Mouse (Mus musculus) erythroblast, embryonic 14.5 days (primary cell): ENCODE results near the gene Mutyh. TPM values are rescaled to one million over a fixed set of nuclear protein-coding genes. Genes with fewer than 3 reads are reported as not detected.
"Not testable (repeated sequence)": the region's sequence is repeated elsewhere in the genome, so short reads cannot be mapped to it uniquely, and the experiment has no call there.

Experiments used
- H3K27me3 ChIP-seq: 2 replicates; pipeline ENCODE4 v1.6.1; 2012; ENCODE audit warnings: inconsistent platforms; ENCODE audit not compliant: control insufficient read depth
- H3K36me3 ChIP-seq: 2 replicates; pipeline ENCODE4 v1.6.1; 2012; ENCODE audit warnings: mild to moderate bottlenecking, inconsistent platforms; ENCODE audit not compliant: control insufficient read depth
- H3K4me1 ChIP-seq: 2 replicates; pipeline ENCODE4 v1.6.1; 2012; ENCODE audit warnings: inconsistent platforms; ENCODE audit not compliant: control insufficient read depth
- H3K4me3 ChIP-seq: replicated peaks from 2 replicates; pipeline ENCODE3; 2012; ENCODE audit warnings: moderate library complexity, mild to moderate bottlenecking, inconsistent platforms
- H3K9me3 ChIP-seq: 2 replicates; pipeline ENCODE4 v1.6.1; 2012; ENCODE audit warnings: low read length, inconsistent platforms, mixed read lengths; ENCODE audit not compliant: control insufficient read depth
- GATA1 ChIP-seq: IDR thresholded peaks from 2 replicates; pipeline ENCODE4 v1.6.1; 2012; ENCODE audit warnings: low read length, inconsistent platforms, mixed read lengths
- TAL1 ChIP-seq: IDR thresholded peaks from 3 replicates; pipeline ENCODE4 v1.6.1; 2012; ENCODE audit warnings: low read length, inconsistent platforms, mixed read lengths
- polyA plus RNA-seq: library from polyadenylated mRNA; stranded (reverse); fragments of >175 nt; gene quantifications from 2 replicates; pipeline ENCODE4 v1.2.3, GENCODE M21; 2012

The Mutyh gene
- polyA plus RNA-seq, 1 experiment, result not detected

DNA sequence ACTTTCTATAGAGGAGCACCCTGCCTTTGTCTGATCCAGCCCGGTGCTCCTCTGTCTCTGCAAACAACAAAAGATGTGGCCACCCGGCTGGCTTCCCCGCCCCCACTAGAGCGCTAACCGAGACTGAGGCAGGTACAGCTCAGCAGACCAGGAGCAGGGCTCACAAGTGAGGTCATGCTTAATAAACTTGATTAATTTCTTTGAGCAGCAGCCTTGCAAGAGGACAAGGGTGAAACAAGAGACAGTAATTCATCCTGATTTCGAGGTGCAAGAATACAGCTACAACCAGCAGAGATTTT is 22.5 kb downstream of the Mutyh start:
- TF ChIP-seq TAL1, result no peak
- no peak for TF ChIP-seq GATA1
- H3K36me3 ChIP-seq, result no peaks in the 10 kb centered on the region
- H3K4me3 ChIP-seq, result no peak overlapping the region
- no peaks in the 10 kb centered on the region for H3K27me3 ChIP-seq
- peaks cover 9% of the 10 kb centered on the region for H3K4me1 ChIP-seq
- no peaks in the 10 kb centered on the region for H3K9me3 ChIP-seq

DNA sequence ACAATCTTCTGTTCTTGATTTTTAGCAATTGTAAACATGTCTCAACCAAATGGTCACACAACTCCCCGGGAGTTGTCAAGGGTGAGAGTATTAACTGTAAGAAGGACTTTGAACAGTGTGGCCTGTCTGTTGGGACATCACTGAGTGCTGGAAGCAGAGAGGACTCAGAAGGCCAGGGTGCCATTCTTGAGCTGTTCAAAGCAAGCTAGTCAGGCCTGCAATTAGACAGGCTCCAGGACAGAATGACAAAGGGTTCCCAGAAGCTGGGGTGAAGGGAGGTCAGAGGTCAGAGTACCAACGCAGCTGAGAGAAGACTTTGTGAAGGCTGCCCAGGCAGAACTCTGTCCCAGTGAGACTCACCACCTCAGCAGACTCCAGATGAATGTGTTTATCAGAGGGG is 31.5 kb downstream of the Mutyh start:
- TF ChIP-seq GATA1, result no peak
- no peak for TF ChIP-seq TAL1
- no peaks in the 10 kb centered on the region for H3K4me1 ChIP-seq
- H3K36me3 ChIP-seq, result no peaks in the 10 kb centered on the region
- peaks cover 24% of the 10 kb centered on the region for H3K27me3 ChIP-seq
- H3K9me3 ChIP-seq, result no peaks in the 10 kb centered on the region
- H3K4me3 ChIP-seq, result no peak overlapping the region

DNA sequence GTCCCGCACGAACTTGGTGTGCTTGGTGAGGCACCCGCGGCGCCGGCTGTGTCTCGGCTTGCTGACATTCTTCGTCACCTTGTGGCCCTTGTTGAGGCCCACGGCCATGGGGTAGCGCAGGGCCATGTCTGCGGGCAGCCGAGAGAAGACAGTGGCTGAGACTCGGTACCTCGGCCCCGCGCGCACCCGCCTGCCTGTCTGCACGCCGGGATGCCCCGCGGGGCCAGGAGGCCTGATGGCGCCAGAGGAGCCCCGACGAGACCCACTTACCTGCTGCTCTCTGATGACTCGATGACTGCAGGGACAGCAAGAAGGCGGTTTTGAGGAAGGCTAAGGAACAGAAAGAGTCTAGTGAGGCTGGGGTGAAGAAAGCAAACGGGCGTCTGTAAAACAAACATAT is 32.6 kb downstream of the Mutyh start:
- H3K9me3 ChIP-seq, H3K4me1 ChIP-seq, H3K4me3 ChIP-seq, H3K36me3 ChIP-seq: not testable (repeated sequence)
- peaks cover 24% of the 10 kb centered on the region for H3K27me3 ChIP-seq

DNA sequence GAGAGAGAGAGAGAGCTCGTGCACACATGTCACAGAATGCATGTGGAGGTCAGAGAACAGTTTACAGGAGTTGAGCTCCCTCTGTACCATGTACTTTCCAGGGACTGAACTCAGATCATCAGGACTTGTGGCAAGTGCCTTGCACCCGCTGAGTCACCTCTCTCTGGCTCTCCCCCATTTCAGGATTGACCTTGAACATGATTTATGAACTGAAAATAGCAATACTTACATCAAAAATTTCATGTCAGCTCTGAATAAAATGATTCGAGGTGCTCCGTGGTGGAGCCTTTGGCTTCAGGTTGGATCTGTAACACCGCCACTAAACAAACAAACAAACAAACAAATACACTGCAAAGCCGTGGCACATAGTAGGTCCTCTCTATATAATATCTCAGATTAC is 33.3 kb downstream of the Mutyh start:
- Histone ChIP-seq H3K27me3 (peaks cover 24% of the 10 kb centered on the region), H3K4me3 (no peak overlapping the region), H3K9me3 (peaks cover 3% of the 10 kb centered on the region; the same call in 1 of the 2 replicates), H3K4me1 (no peaks in the 10 kb centered on the region), H3K36me3 (no peaks in the 10 kb centered on the region)
- TF ChIP-seq TAL1, result no peak
- TF ChIP-seq GATA1, result no peak

DNA sequence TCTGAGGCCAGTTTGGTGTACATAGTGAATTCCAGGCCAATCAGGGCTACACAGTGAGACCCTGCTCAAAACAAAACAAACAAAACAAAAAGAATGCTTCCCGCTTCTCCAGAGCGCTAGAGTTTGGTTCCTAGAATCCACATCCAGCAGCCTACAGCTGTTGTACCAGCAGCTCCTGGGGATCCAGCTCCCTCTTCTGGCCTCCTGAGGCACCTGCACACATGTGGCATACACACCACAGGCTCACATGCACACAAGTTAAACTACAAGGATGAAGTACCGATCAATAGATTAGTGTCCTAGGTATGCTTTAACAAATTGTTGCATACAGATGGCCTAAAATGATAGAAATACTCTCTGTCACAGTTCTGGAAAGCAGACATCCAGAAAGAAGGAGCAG is 36.8 kb downstream of the Mutyh start:
- Histone ChIP-seq H3K36me3 (no peaks in the 10 kb centered on the region), H3K4me3 (no peak overlapping the region), H3K4me1 (no peaks in the 10 kb centered on the region), H3K9me3 (peaks cover 3% of the 10 kb centered on the region; the same call in 1 of the 2 replicates), H3K27me3 (peaks cover 20% of the 10 kb centered on the region)
- TF ChIP-seq TAL1 (no peak), GATA1 (no peak)

DNA sequence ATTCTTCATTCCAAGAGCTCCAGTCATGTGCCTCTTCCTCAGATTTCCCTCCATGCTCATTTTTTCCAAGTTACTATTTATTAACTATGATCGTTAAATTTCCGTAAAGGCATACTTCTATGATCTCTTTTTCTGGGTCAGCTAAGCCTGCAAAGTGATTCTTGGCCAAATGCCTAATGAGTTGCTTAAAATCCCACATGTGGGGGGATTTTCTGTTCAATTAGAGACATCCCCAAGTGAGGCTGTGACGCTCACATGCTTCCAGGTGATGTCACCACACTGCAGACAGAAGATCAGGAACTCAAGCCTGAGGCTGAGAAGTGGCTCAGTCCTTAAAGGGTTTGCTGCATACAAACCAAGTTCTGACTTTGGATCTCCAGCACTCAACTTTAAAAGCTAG is 42.4 kb downstream of the Mutyh start:
- TF ChIP-seq TAL1 (no peak), GATA1 (no peak)
- H3K9me3 ChIP-seq, result no peaks in the 10 kb centered on the region
- no peak overlapping the region for H3K4me3 ChIP-seq
- H3K4me1 ChIP-seq, result no peaks in the 10 kb centered on the region
- H3K27me3 ChIP-seq, result peaks cover 3% of the 10 kb centered on the region; the same call in 1 of the 2 replicates
- H3K36me3 ChIP-seq, result no peaks in the 10 kb centered on the region

DNA sequence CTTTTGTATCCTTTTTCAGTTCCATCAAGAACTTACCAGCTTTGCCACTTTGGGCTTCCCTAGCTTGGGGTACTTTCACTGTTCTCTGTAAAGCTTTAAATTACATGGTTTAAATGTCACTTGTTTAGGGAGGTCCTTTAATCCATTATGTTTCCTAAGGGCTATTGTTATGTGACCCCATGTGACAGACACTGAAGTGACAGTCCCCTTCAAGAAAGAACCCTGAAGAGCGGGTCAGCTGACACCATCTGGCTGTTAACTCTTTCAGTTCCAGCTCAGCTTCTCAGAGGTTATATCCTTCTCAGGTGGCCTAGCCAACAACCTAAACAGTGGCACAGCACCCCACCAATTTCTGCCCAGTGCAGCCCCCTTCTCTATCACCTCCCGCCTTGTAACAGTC is 46.8 kb downstream of the Mutyh start:
- H3K27me3 ChIP-seq, result peaks cover 5% of the 10 kb centered on the region; the same call in 1 of the 2 replicates
- TF ChIP-seq GATA1 (no peak), TAL1 (no peak)
- H3K9me3 ChIP-seq, result no peaks in the 10 kb centered on the region
- no peaks in the 10 kb centered on the region for H3K36me3 ChIP-seq
- H3K4me3 ChIP-seq, result no peak overlapping the region
- no peaks in the 10 kb centered on the region for H3K4me1 ChIP-seq

DNA sequence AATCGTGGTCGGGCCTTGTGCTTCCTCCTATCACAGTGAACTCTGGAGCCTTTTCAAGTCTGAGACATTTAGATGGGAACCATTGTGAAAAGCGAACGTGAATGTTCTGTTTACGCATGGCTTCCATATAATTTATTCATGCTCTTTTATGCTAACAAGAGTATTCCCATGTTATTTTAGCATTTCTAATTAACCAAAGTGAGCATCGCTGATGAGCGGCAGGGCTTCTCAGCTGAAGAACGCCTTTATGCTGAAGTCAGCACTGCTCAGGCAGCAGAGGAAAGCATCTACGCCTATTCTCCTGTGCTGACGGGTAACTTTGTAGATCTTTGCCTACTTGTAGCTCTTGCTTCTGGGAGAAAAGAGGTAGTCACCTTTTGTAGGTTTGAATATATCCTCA is 49.7 kb downstream of the Mutyh start:
- no peaks in the 10 kb centered on the region for H3K9me3 ChIP-seq
- no peak overlapping the region for H3K4me3 ChIP-seq
- peaks cover 14% of the 10 kb centered on the region for H3K27me3 ChIP-seq
- TF ChIP-seq TAL1 (no peak), GATA1 (no peak)
- H3K4me1 ChIP-seq, result no peaks in the 10 kb centered on the region
- no peaks in the 10 kb centered on the region for H3K36me3 ChIP-seq

DNA sequence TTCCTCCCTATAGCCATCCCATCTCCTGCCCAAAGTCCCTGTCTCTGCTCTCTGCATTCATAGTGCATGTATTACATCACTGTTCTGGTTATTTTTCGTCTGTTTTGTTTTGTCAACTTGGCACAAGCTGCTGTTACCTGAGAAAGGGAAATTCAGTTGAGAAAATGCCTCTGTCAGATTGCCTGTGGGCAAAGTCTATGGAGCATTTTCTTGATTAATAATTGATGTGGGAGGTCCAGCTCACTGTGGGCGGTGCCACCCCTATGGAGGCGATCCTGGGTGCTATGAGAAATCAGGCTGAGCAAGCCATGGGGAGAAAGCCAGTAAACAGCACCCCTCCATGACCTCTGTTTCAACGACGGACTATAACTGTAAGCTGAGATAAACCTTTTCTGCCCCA is 52.2 kb downstream of the Mutyh start:
- peaks cover 18% of the 10 kb centered on the region for H3K27me3 ChIP-seq
- TF ChIP-seq GATA1, result no peak
- no peak for TF ChIP-seq TAL1

DNA sequence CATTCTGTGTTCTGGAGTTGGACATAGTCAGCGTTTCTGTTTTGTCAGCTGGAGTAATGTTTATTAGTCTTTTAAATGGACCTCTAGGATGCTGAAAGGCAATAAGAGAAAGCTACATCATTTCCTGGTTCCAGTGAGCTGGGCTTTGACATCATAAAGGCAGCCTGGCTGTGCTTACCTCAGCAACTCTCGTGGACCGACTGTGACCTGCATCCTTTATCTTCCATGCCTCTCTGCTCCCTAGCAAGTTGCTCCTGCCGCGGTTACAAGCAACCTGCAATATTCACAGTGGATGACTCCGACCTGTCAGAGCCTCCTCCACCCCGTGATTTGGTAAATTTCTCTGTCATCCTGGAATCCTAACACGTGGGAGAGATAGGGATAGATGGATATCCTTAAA is 54.5 kb downstream of the Mutyh start:
- Histone ChIP-seq H3K4me1 (no peaks in the 10 kb centered on the region), H3K9me3 (no peaks in the 10 kb centered on the region), H3K4me3 (no peak overlapping the region), H3K27me3 (peaks cover 20% of the 10 kb centered on the region), H3K36me3 (no peaks in the 10 kb centered on the region)
- TF ChIP-seq GATA1 (no peak), TAL1 (no peak)

More for the DNA sequence above, 52.2 kb downstream of the Mutyh start:
- H3K36me3 ChIP-seq, result no peaks in the 10 kb centered on the region
- no peaks in the 10 kb centered on the region for H3K4me1 ChIP-seq
- H3K4me3 ChIP-seq, result no peak overlapping the region
- no peaks in the 10 kb centered on the region for H3K9me3 ChIP-seq

Other genes starting within 250 kb of the Mutyh start
- gene Ccdc17, start 211.1 kb upstream of the Mutyh start, polyA plus RNA-seq, result 0.05 TPM in 1 of 2 replicates, not detected in the other
- gene Nasp, start 179.8 kb upstream of the Mutyh start, polyA plus RNA-seq, result 1.6 and 1.8 TPM in 2 replicates
- gene Akr1a1, start 156.0 kb upstream of the Mutyh start, polyA plus RNA-seq, result 6.7 and 7.0 TPM in 2 replicates
- gene Prdx1, start 122.2 kb upstream of the Mutyh start, polyA plus RNA-seq, result 1.0 and 1.1 TPM in 2 replicates
- gene Mmachc, start 99.3 kb upstream of the Mutyh start, polyA plus RNA-seq, result 0.04 TPM in 1 of 2 replicates, not detected in the other
- gene Ccdc163, start 99.2 kb upstream of the Mutyh start, polyA plus RNA-seq, result 0.16 and 0.23 TPM in 2 replicates
- gene Tesk2, start 86.8 kb upstream of the Mutyh start, polyA plus RNA-seq, result 0.01 and 0.02 TPM in 2 replicates
- gene Toe1, start 83 bp upstream of the Mutyh start, polyA plus RNA-seq, result 0.16 and 0.46 TPM in 2 replicates
- gene Hpdl, start 14.0 kb downstream of the Mutyh start, polyA plus RNA-seq, result not detected in 2 replicates
- gene Zswim5, start 69.7 kb downstream of the Mutyh start, polyA plus RNA-seq, result 0.01 TPM in 1 of 2 replicates, not detected in the other
- 90.7 and 131 TPM in 2 replicates for gene Urod, start 186.7 kb downstream of the Mutyh start, polyA plus RNA-seq
- gene Hectd3, start 187.6 kb downstream of the Mutyh start, polyA plus RNA-seq, result 3.1 and 6.0 TPM in 2 replicates
- gene Eif2b3, start 211.7 kb downstream of the Mutyh start, polyA plus RNA-seq, result 0.44 and 0.58 TPM in 2 replicates